Mouse (Mus musculus): ENCODE data around the gene Usf3.

DNA sequence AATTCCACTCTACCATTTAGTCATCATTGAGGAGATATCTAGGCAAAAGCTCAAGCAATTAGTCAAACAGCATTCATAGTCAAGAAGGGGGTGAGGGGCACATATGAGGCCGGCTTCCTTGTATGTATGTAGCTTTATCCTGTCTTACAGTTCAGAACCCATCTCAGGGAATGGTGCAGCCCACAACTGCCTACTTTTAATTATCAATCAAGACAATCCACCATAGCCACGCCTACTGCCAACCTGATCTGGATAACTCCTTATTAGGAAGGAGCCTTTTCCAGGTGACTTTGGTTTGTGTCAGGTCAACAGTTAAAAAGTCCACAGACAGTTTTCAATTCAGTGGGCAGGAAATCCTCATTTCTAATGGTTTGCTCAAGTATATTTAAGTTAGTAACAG, 47.6 kb upstream of the Usf3 start:
- no peak for TF ChIP-seq CTCF (IDR thresholded peaks at IDR 0.05; ENCODE audit: insufficient read depth, low read length)
- no peak for TF ChIP-seq POLR2A (IDR thresholded peaks at IDR 0.05; ENCODE audit: borderline replicate concordance, extremely low read depth, low read depth, low read length)

Measured in lung, adult 2 months (tissue).